Mouse (Mus musculus) heart, adult 9 months (tissue): Measurements from ENCODE around the gene Ctnna2.

Source experiments
- DNase-seq, 2 experiments: peaks; one replicate each; pipeline ENCODE4 v3.0.0; 2022; ENCODE audit warnings: low spot score in 2 of 2

Ctnna2 gene

DNA sequence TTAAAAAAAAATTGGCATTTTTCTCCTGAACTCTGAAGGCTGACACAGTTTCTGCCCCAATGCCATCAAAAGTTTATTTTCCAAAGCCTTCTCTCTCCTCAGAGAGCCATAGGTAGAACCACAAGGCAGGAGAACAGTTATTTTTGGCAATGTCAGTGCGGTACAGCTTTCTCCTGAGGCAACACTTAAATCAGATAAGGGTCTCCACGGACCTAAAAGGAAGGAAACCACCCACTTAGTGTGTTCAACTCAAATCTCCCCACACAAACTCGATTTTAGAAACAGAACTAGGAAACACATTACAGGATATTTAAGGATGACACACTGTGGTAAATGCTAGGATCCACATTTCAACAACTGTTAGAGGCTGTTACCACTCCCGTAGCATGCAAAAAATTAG, 803.7 kb downstream of the Ctnna2 start:
- DNase-seq: no peak

DNA sequence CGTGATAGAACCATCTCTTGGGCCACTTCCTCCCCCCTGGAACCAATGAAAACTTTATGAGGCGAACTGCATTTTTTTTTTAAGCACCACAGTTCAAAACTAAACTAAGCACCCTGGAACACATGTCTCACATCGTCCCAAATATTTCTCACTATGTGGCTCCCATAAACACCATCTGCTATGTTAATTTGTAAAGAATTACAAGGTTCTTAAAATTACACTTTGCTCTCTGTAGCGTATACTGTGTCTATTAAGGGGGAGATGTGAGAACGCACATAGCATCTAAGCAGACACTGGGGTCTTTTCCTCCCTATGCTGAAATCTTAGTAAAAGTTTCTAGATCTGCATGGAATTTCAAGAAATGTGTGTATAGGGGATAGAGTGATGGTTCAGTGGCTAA, 822.5 kb downstream of the Ctnna2 start:
- DNase-seq: no peak

DNA sequence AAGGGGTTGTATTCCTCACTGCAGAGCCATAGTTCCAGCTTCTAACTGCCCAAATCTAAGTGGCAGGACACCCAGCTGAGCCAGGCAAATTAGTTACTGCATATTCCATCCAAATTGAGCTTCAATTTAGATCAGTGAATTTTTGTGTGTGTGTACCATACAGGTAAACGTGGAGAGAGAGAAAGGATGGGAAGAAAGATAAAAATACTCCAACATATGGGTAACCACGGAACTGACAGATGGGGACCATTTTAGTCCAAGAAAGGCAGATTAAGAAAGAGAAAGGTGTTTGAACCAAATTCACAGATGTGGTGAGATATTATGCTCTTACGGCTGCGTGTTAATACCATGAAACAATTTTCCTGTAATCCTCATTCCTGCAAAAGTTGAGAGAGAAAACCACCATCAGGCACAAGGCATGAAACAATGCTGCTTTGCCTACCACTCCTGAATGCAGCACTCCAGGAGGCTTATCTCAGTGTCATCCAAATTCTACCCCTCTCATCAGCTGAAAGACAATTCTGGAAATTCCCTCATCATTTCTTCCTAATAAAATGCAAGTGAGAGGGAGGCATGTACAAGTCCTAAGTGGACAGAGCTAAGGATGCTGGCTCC, 840.1 kb downstream of the Ctnna2 start:
- DNase-seq: no peak

DNA sequence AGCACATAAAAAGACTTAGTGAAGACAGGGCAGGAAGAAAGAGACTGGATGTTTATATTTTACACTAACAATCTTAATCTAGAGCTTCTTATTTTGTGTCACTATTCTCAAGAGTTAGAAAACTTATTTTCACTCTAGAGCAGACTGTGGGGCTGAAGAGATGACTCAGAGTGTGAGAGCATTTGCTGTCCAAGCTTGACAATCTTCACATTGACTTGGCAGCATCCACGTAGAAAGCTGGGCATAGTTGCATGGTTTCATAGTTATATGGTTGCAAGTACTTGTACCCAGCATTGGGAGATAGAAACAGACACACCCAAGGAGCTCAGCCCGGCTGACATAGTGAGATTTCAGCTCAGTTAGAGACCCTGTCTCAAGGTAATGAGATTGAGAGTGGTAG, 858.6 kb downstream of the Ctnna2 start:
- DNase-seq: no peak

DNA sequence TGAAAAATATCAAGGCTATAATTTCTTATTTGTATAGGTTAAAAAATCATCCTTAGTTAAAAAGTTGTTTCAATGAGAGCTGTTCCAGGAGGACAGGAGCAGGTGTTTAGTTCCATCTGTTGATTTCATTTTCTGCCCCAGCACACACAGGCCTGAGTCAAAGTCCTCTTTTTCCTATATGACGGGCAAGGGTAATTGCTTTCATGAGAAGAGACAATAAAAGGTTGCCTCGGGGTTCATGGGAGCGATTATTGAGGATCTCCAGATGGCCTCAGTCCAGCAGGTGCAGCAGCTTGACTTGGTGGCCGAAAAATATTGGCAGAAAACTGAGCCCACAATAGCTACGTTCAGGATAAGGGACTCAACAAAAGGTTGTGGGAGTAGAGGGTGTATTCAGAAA, 859.0 kb downstream of the Ctnna2 start:
- DNase-seq: no peak

DNA sequence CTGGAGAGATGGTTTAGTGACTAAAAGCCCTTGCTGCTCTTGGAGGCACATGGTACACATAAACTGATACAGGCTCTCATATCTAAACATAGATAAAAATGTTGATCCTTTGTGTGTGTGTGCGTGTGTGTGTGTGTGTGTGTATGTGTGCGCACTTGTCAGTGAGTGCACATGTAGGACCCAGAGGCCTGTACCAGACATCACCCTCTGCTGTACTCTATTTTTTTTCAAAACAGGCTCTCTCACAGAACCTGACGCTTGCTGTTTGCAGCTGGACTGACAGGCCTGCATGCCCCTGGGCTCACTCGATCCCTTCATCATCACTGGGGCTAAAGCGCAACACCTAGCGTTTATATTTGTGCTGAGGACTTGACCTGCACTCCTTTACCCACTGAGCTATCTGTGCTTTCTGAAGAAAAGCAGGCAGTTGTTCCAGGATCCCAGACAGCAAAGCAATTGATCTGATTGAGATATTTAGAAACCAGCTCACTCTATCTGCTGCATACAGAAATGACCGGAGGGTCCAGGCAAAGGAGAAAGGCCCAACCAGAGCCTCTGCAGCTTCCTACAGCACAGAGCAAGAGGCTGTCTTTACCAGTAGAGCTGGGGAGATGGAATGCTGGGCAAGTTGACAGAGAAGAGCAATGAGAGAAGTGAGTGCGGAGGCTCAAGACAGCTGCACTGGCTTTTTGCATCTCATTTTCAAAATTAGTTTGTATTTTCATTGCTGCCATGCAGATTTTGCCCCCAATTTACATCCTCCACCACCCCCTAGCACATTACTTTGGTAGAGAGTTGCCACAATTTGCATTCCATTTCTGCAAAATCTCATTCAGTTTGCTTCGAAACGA, 870.2 kb downstream of the Ctnna2 start:
- no peak for DNase-seq

DNA sequence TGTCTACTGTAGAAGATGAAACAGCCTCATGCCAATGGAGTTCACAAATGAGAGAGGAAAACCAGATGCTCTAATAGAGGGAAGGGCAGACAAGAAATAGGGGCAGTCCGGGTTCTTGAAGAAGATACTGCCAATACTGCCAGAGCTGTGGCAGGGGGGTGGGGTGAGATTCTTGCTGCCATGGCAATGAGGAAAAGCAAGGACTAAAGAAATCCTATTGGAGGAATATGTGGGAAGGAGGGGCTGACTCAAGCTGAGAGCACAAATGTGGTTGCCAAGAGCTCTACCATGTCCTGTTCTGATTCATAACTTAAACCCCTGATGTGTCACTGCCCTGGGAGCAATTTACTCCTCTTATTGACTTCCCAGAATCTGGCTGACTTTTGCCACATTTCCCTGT, 878.5 kb downstream of the Ctnna2 start:
- no peak for DNase-seq

DNA sequence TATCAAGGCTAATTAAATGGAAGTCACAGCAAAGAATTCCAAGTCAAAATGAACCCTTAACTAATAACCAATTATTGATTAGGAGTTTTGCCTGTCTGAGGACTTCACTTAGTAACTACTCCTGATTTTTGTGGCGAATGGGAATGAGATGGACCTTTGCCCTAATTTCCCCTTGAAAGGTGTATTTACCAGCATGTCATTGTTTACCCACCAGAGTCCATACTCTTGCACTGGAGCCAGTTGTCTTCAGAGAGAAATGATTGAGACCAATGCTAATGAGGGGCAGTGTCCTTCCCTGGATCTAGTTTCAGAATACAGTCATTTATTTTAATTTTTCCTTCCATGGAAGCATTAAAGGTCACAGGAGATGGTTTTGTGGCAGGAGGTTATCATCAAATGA, 881.0 kb downstream of the Ctnna2 start:
- DNase-seq: no peak

DNA sequence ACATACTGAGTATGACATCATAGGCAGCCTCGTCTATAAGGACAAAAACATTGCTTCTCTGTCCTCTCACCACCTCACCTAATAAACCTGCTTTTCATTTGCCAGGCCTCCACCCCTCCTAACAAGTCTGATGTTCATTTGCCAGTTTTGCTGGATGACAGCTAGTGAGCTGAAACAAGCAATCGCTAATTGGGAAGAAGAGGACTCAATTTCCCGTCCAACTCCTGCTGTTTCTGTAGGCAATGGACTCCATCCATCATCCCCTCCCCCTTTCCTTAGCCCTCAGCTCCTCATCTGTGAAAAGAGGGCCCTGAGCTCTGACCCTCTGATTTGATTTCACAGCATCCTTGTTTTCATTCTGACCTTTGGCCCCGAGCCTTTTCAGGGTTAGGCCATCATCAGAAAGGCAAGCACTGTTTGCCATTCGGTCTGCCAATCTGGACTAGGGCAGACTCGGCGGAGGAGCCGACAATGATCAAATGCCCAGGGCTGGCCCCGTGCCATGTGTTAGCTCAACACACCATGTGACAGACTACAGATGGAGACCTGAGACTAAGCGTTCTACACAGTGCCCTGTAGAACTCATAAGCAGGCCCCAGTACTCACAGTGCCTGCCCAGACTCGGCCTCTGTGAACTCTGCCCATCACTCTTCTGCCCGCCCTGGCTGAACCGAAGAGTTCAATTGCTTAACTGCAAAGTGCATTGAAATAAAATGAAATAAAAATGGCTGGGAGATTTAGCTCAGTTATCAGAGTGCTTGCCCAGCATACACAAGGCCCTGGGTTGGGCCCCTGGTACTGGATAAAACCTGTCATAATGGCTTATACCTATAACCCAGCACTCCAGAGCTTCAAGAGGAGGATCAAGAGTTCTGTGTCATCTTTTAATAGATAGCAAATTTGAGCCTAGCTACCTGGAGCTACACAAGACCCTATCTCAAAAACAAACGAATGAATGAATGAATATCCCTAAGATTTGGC, 903.8 kb downstream of the Ctnna2 start:
- no peak for DNase-seq

DNA sequence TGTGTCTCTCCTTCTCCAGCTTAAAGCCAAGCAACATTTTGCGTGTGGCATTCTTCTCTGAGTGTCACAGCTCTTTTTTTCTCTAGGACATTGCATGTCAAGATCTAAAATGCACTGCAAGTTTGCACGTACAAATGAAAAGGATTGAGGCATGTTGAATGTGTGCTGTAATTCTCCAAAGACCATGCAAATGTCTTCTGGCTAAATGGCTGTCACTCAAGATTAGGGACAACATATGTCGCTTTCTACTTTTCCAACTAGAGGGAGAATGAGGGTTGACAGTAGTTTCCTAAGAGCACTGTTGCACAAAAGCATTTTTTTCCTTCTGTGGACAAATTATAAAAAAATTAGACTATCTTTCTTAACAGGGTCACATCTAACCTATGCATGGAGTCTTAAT, 909.9 kb downstream of the Ctnna2 start:
- no peak for DNase-seq

DNA sequence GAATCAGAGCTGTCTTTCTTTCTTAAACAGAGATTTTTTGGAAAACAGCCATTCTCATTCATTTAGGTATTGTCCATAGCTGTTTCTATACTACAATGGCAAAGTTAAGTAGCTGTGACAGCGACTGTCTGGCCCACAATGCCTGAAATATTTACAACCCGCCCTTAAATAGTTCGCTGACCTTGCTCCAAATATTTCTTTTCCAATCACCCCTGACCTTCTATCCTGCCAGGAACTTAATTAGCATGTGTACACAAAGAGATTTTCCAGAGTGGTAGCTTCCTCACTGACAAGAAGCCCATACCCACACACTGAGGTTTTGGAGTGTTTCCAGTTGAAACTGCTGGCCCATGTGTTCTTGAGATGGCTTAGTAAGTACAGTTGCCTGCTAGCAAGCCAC, 928.8 kb downstream of the Ctnna2 start:
- no peak for DNase-seq

DNA sequence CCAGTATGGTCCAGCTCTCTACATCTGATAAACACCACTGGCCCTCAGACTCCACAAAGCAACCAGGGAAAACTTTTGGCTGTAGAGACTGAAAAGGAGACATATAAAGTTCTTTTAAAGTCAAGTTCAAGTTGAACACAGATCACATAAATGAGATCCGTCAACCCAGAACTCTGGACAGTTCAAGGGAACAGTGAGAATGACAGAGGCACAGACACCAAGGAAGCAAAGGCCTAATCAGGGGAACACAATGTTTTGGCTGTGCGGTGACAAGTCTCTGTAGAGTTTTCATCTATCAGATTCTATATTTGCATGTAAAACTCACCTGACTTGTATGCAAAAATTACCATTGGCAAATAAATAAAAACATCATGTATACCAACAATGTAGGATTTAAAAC, 929.3 kb downstream of the Ctnna2 start:
- no peak for DNase-seq

DNA sequence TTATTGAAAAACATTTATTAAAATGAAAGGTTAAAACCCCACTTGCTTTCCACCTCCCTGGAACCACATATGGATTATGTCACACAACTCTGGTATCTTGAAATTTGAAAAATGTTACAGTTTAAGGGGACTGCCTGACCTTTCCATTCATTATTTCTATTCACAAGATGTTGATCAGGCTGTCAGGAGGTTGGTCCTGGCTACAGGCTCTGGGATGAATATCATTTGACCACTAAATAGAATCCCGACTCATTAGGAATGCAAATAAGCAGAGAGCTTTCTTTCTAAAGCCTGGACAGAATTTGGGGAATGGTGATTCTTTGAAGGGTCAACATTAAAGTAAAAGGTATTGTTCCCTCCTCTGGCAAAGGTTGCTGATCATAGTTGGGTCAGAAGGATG, 931.9 kb downstream of the Ctnna2 start:
- DNase-seq: no peak

DNA sequence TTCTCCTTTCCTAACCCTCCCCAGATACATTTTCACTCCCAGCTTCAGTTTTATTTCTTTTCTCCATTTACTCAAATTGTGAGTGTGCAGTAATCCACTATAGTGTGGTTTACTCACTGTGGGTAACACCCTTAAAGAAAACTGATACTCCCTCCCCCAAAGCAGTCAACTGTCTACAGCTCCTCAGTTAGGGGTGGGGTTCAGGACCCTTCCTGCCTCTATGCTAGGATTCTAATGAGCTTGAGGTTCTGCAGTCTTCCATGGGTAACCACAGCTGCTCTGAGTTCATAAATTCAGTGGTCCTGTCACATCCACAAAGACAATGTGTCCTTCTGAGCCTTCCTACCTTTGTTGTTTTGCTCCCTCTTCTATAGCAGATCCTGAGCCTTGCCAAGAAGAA, 954.4 kb downstream of the Ctnna2 start:
- DNase-seq: no peak

DNA sequence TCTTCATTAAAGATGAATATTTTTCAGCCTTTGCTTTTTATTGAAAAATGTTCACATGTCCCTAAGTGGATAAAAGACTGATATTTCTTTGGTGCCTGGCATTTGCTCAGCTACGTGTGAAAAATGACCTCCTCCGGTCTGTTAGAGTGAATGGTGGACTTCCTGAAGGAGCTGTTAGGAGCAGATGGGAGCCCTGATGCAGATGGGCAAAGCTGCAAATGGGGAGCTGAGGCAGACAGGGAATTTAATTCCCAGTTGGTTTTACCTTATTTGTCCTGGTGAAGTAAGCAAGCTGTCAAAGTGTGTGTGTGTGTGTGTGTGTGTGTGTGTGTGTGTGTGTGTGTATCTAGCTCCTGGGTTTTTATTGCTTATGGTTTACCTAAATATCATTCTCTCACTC, 966.3 kb downstream of the Ctnna2 start:
- DNase-seq: no peak

DNA sequence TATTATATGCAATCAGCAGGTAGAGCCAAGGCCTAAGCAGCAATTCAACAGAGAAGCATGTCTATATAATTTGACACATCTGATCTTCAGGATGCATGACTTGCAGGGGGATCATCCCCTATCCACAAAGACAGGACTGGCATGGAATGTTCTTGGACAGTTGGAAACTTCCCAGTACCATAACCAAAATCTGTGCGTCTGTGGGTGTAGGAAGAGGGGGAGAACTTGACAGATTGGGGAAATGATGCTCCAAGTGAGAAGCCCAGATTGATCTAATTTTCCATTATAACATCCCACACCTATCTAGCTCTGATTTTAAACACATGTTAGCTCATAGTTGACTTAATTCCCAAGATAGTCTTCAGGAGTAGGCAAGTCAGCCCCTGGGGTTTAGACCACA, 968.5 kb downstream of the Ctnna2 start:
- DNase-seq: no peak

DNA sequence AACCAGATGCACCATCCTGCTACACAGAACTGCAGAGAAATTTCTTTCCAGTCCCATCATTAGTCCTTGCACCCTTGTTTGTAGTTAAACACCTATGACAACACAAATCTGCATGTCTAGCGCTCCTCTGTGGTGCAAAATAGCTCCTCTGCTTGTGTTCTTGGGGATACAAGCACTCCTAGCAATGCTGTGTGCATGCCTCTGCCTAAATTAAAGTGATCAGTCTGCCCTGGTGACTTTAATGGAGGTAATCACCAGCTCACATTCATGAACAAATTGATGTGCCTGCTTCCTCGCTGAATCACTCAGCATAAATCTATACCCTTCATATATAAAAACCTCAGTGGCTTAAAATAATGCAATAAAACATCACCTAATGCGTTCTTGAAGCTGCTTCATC, 987.4 kb downstream of the Ctnna2 start:
- DNase-seq: no peak

DNA sequence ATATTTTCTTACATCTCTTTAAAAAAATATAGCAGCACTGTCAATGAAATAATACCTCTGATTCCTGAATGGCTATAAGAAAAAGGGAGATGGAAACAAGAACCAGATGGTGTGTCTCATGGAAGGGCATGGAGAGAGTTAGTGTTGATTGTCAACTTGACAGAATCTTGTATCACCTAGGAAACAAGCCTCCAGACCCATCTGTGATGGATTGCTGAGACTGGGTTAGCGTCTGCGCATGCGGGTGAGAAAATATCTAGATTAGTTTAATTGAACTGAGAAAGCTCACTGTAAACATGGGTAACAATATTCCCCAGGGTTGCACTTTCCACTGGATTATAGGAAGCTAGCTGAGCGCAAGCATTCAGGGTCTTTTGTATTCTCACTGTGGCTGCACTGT, 994.7 kb downstream of the Ctnna2 start:
- no peak for DNase-seq

DNA sequence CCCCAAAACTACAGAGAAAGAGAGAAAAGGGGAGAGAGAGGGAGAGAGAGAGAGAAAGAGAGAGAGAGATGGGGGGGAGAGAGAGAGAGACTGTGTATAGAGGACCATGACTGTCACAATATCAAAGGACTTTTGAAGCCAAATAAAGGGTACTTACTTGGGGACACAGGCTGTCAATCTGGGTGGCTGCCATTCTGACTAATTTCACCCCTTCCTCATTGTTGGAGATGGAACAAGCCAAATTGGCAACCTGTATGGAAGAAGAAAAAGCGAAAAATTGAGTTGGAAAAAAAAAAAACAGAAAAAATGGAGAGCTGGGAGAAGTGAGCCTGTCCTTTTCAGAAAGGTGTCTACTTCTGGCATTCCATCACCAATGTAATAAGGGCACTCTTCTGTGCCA, 997.8 kb downstream of the Ctnna2 start:
- DNase-seq: no peak

DNA sequence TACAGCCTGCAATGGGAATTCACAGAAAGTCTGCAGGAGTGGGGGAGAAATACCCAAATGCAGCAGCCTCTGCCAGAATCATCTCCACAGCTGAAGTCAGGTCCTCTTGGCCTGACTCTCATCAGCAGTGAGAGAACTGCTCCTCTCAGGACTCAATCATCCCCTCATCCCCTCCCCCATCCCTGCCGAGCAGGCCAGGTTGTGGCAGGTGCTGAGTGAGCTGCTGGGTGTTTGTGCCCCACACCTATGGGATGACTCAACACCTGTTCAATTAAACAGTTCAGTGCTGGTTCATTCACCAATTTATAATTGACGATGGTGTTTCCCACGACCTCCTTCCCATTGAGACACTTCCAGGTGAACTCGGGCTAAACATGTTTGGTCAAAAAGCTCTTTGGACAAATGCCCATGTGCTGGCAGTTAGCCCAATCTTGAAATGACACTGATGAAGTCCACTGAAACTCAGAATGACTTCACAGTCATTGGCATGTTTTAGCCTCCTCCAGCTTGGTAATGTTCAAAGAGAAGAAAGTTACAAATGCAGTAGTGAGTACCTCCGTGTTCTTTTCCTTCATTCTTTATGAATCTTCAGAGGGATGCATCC, 1000.1 kb downstream of the Ctnna2 start:
- no peak for DNase-seq

DNA sequence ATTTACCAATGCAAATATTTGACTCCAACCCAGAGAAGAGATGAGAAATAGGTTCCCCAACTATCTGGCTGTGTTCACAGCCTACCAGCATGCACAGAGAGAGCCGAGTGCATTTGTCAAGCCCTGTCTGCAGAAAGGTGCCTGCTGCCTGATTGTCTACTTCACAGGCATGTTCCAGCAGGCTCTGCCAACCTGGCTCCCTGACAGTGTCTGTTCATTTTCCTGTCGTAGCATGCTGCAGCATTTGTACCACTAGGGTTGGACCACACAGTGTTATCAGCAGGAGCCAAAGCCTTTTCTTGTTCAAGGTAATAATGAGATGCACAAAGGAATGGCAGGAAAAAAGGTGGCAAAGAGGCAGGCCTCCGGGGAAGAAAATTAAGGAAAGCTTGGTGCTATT, 1001.7 kb downstream of the Ctnna2 start:
- DNase-seq: no peak

DNA sequence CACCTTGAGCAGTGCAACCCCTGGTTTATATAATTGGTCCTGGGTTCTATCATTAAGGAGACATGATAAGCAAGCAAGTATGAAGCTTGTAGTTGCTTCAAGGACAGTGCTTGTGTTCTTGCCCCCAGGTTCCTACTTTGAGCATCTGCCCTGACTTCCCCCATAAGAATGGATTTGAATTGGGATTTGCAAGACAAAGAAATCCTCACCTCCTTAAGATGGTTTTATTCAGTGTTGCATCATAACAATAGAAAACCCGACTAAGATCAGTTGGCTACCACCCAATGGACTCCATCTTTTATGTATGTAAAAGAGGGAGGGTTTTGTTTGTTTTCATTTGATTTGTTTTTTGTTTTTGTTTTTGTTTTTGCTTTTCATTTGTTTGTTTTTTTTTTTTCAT, 1005.2 kb downstream of the Ctnna2 start:
- DNase-seq: no peak
